Mouse (Mus musculus) ES-E14 (cell line): ENCODE results near the gene Npas3. TPM values are rescaled to one million over a fixed set of nuclear protein-coding genes. Genes with fewer than 3 reads are reported as not detected.

Source experiments
- DNase-seq: peaks from one replicate; pipeline ENCODE4 v3.0.0-alpha.2; 2013; ENCODE audit warnings: low read depth, low spot score
- H3K27ac ChIP-seq: 2 replicates; pipeline ENCODE4 v1.5.1; 2012; ENCODE audit warnings: low read depth, mild to moderate bottlenecking, low read length, moderate library complexity, mixed read lengths; ENCODE audit not compliant: poor library complexity, insufficient read depth, severe bottlenecking
- H3K36me3 ChIP-seq: 2 replicates; pipeline ENCODE4 v1.6.1; 2012; ENCODE audit warnings: mild to moderate bottlenecking, low read length, moderate library complexity, mixed read lengths; ENCODE audit not compliant: control insufficient read depth, poor library complexity, insufficient read depth, severe bottlenecking
- H3K4me1 ChIP-seq, 2 experiments: fragments of 150-350 bp in 1 of 2; sonication (generic) in 1 of 2; 2 replicates each; pipeline ENCODE4 v1.6.1; 2012; ENCODE audit warnings: low read length in 2 of 2, mild to moderate bottlenecking in 1 of 2, mixed read lengths in 1 of 2; ENCODE audit not compliant: control insufficient read depth in 2 of 2, insufficient read depth in 2 of 2, poor library complexity in 1 of 2
- H3K4me3 ChIP-seq, 2 experiments: fragments of 150-350 bp in 1 of 2; sonication (generic) in 1 of 2; 2 replicates each; pipeline ENCODE4 v1.5.1; 2012; ENCODE audit warnings: low read length in 2 of 2, low read depth in 1 of 2, mild to moderate bottlenecking in 1 of 2, mixed read lengths in 1 of 2; ENCODE audit not compliant: insufficient read depth in 1 of 2, poor library complexity in 1 of 2, severe bottlenecking in 1 of 2
- H3K9ac ChIP-seq: 2 replicates; pipeline ENCODE4 v1.6.1; 2012; ENCODE audit warnings: low read depth, mild to moderate bottlenecking, low read length, mixed read lengths; ENCODE audit not compliant: poor library complexity, insufficient read depth, severe bottlenecking
- H3K9me3 ChIP-seq: fragments of 150-350 bp; sonication (generic); 2 replicates; pipeline ENCODE4 v1.6.1; 2012; ENCODE audit warnings: low read depth, mild to moderate bottlenecking, low read length; ENCODE audit not compliant: control insufficient read depth, insufficient read depth
- CHD2 ChIP-seq: IDR thresholded peaks from 2 replicates; pipeline ENCODE4 v1.6.1; 2014; ENCODE audit warnings: mild to moderate bottlenecking, low read depth, low read length, inconsistent platforms
- HCFC1 ChIP-seq: IDR thresholded peaks from 2 replicates; pipeline ENCODE4 v1.6.1; 2012; ENCODE audit warnings: low read length, inconsistent platforms, borderline replicate concordance; ENCODE audit not compliant: insufficient read depth
- MAFK ChIP-seq: IDR thresholded peaks from 2 replicates; pipeline ENCODE4 v1.6.1; 2014; ENCODE audit warnings: mild to moderate bottlenecking, low read depth, low read length, inconsistent platforms; ENCODE audit not compliant: insufficient read depth
- ZC3H11A ChIP-seq: IDR thresholded peaks from 2 replicates; pipeline ENCODE4 v1.6.1; 2012; ENCODE audit warnings: low read depth, mild to moderate bottlenecking, inconsistent platforms, low read length, borderline replicate concordance
- ZNF384 ChIP-seq: IDR thresholded peaks from 2 replicates; pipeline ENCODE4 v1.6.1; 2012; ENCODE audit warnings: low read depth, low read length, inconsistent platforms
- in situ Hi-C, 2 experiments: fragments of 600-800 bp; cut with MboI; formaldehyde crosslinking; loops; one replicate each; pipeline ENCODE4 v1.15.1; 2025; ENCODE audit warnings: low sequenced_read_pairs in 2 of 2, inconsistent platforms in 1 of 2; ENCODE audit not compliant: unreplicated experiment in 2 of 2
- total RNA-seq: library from RNA; depleted of rRNA; stranded (reverse); fragments of 300-350 nt; gene quantifications from 2 replicates; pipeline ENCODE4 v1.2.3, GENCODE M21; 2012

Npas3 gene
- total RNA-seq, 1 experiment = 1.2 TPM

- no peaks in the 10 kb centered on the region for H3K36me3 ChIP-seq
- in situ Hi-C loops = no loop called here
- H3K4me3 ChIP-seq = no peak overlapping the region
- no peak overlapping the region for H3K27ac ChIP-seq
- H3K9me3 ChIP-seq = no peaks in the 10 kb centered on the region
- H3K4me1 ChIP-seq = no peaks in the 10 kb centered on the region
- DNase-seq = no peak
- TF ChIP-seq MAFK (no peak), CHD2 (no peak), ZNF384 (no peak), ZC3H11A (no peak), HCFC1 (no peak)
- H3K9ac ChIP-seq = no peak overlapping the region
Measured at GRCm38 (mm10) chr12:53832590-53832989, 584.1 kb downstream of the Npas3 start.

GRCm38 (mm10) chr12:53833348-53833747 is 584.9 kb downstream of the Npas3 start:
- Histone ChIP-seq H3K9ac (no peak overlapping the region), H3K4me3 (no peak overlapping the region), H3K9me3 (no peaks in the 10 kb centered on the region), H3K36me3 (no peaks in the 10 kb centered on the region), H3K4me1 (no peaks in the 10 kb centered on the region), H3K27ac (no peak overlapping the region)
- no peak for DNase-seq
- TF ChIP-seq HCFC1 (no peak), CHD2 (no peak), ZC3H11A (no peak), ZNF384 (no peak), MAFK (no peak)
- in situ Hi-C loops = no loop called here

GRCm38 (mm10) chr12:53836031-53836790 is 587.7 kb downstream of the Npas3 start:
- DNase-seq = no peak
- TF ChIP-seq ZC3H11A = no peak
- TF ChIP-seq HCFC1 = no peak
- no peak for TF ChIP-seq ZNF384
- no peak for TF ChIP-seq CHD2
- TF ChIP-seq MAFK = no peak
- no peak overlapping the region for H3K9ac ChIP-seq
- H3K4me3 ChIP-seq = no peak overlapping the region
- no peaks in the 10 kb centered on the region for H3K36me3 ChIP-seq
- H3K27ac ChIP-seq = no peak overlapping the region
- in situ Hi-C loops = no loop called here
- no peaks in the 10 kb centered on the region for H3K9me3 ChIP-seq
- no peaks in the 10 kb centered on the region for H3K4me1 ChIP-seq

- no peak for DNase-seq
- H3K27ac ChIP-seq = no peak overlapping the region
- no peak overlapping the region for H3K9ac ChIP-seq
- H3K4me3 ChIP-seq = no peak overlapping the region
- H3K9me3 ChIP-seq = no peaks in the 10 kb centered on the region
- H3K36me3 ChIP-seq = no peaks in the 10 kb centered on the region
- H3K4me1 ChIP-seq = no peaks in the 10 kb centered on the region
- in situ Hi-C loops = no loop called here
- no peak for TF ChIP-seq CHD2
- no peak for TF ChIP-seq MAFK
- TF ChIP-seq HCFC1 = no peak
- no peak for TF ChIP-seq ZC3H11A
- TF ChIP-seq ZNF384 = no peak
Measured at GRCm38 (mm10) chr12:53837408-53837807, 588.9 kb downstream of the Npas3 start.

- no peak for DNase-seq
- Histone ChIP-seq H3K9ac (no peak overlapping the region), H3K4me3 (no peak overlapping the region), H3K9me3 (no peaks in the 10 kb centered on the region), H3K4me1 (no peaks in the 10 kb centered on the region), H3K36me3 (no peaks in the 10 kb centered on the region), H3K27ac (no peak overlapping the region)
- in situ Hi-C loops = no loop called here
- no peak for TF ChIP-seq ZNF384
- TF ChIP-seq ZC3H11A = no peak
- TF ChIP-seq MAFK = no peak
- TF ChIP-seq CHD2 = no peak
- no peak for TF ChIP-seq HCFC1
Measured at GRCm38 (mm10) chr12:53838541-53838940, 590.1 kb downstream of the Npas3 start.
